In genomic region chr6:146577310-146578109, GRCm38 (mm10) we compare ENCODE assay signal across 8 mouse cellular contexts. TPM values are rescaled to one million over a fixed set of nuclear protein-coding genes. Genes with fewer than 3 reads are reported as not detected.
DNase-seq lines count a peak whose midpoint lies in the region; ATAC-seq and TF ChIP-seq lines count a peak whose summit lies in the region.

Gene Ints13 (minus strand): TSS chr6:146577835.

- peak; percentile 95 for ATAC-seq in heart, embryonic 15.5 days (replicated peaks; ENCODE audit: insufficient number of reproducible peaks, insufficient read depth, low FRiP score, low read depth)
- peak; percentile 92 for ATAC-seq in liver, embryonic 14.5 days (ENCODE audit: insufficient read depth)
- ATAC-seq in neural tube, embryonic 11.5 days (ENCODE audit: insufficient read depth, low FRiP score, low TSS enrichment) = peak; percentile 96
- ATAC-seq in stomach, postnatal 0 days (ENCODE audit: low FRiP score, low TSS enrichment) = peak; percentile 97

- TF ChIP-seq CTCF in liver, embryonic 14.5 days (IDR thresholded peaks at IDR 0.05; ENCODE audit: low read depth) = no peak
- TF ChIP-seq CTCF in stomach, postnatal 0 days (IDR thresholded peaks at IDR 0.05; ENCODE audit: low read depth) = peak; percentile 25

- H3K36me3 ChIP-seq in forebrain, embryonic 10.5 days (replicated peaks) = peaks cover 14% of the 10 kb centered on the region
- peaks cover 2% of the 10 kb centered on the region; the same call in 1 of the 2 replicates for H3K36me3 ChIP-seq in heart, embryonic 15.5 days
- H3K36me3 ChIP-seq in liver, embryonic 14.5 days (replicated peaks; ENCODE audit: control insufficient read depth, insufficient read depth, low read depth) = no peaks in the 10 kb centered on the region; the same call in 1 of the 2 replicates
- no peaks in the 10 kb centered on the region for H3K36me3 ChIP-seq in neural tube, embryonic 11.5 days (ENCODE audit: control insufficient read depth, insufficient read depth, low read length)
- H3K36me3 ChIP-seq in stomach, postnatal 0 days (ENCODE audit: control insufficient read depth, insufficient read depth, low read length) = no peaks in the 10 kb centered on the region

- peak within 1 kb of the TSS; percentile 96 for H3K4me3 ChIP-seq in forebrain, embryonic 10.5 days
- H3K4me3 ChIP-seq in heart, embryonic 15.5 days = peak within 1 kb of the TSS; percentile 84
- H3K4me3 ChIP-seq in liver, embryonic 14.5 days (ENCODE audit: insufficient read depth in 1 of 2, low read depth in 2 of 2, low read length in 2 of 2) = peak within 1 kb of the TSS; percentile 69 to 86
- peak within 1 kb of the TSS; percentile 96 for H3K4me3 ChIP-seq in neural tube, embryonic 11.5 days (ENCODE audit: low read depth, low read length)
- peak within 1 kb of the TSS; percentile 94 for H3K4me3 ChIP-seq in stomach, postnatal 0 days (ENCODE audit: low read depth, low read length)

- H3K27ac ChIP-seq in forebrain, embryonic 10.5 days = peak within 1 kb of the TSS; percentile 98
- H3K27ac ChIP-seq in heart, embryonic 15.5 days = peak within 1 kb of the TSS; percentile 97
- peak within 1 kb of the TSS; percentile 91 for H3K27ac ChIP-seq in liver, embryonic 14.5 days
- H3K27ac ChIP-seq in neural tube, embryonic 11.5 days (ENCODE audit: low read depth, low read length) = peak within 1 kb of the TSS; percentile 93
- peak within 1 kb of the TSS; percentile 99 for H3K27ac ChIP-seq in stomach, postnatal 0 days (replicated peaks)

- 0 out of 2 replicates have a peak, but pooled peaks have one; percentile 65 for TF ChIP-seq EP300 in liver, embryonic 14.5 days (IDR thresholded peaks at IDR 0.05; ENCODE audit: low read depth)
- TF ChIP-seq EP300 in stomach, postnatal 0 days (optimal IDR thresholded peaks at IDR 0.05) = peak; percentile 97

- no peaks in the 10 kb centered on the region for H3K9me3 ChIP-seq in forebrain, embryonic 10.5 days
- H3K9me3 ChIP-seq in heart, embryonic 15.5 days (replicated peaks) = no peaks in the 10 kb centered on the region
- no peaks in the 10 kb centered on the region for H3K9me3 ChIP-seq in liver, embryonic 14.5 days (ENCODE audit: control insufficient read depth, low read length)
- no peaks in the 10 kb centered on the region for H3K9me3 ChIP-seq in neural tube, embryonic 11.5 days (ENCODE audit: control insufficient read depth, low read length)
- no peaks in the 10 kb centered on the region for H3K9me3 ChIP-seq in stomach, postnatal 0 days (ENCODE audit: control insufficient read depth, low read length)

- H3K27me3 ChIP-seq in forebrain, embryonic 10.5 days (ENCODE audit: poor library complexity, severe bottlenecking) = no peaks in the 10 kb centered on the region
- no peaks in the 10 kb centered on the region for H3K27me3 ChIP-seq in heart, embryonic 15.5 days
- H3K27me3 ChIP-seq in liver, embryonic 14.5 days (ENCODE audit: control insufficient read depth, insufficient read depth, low read length) = no peaks in the 10 kb centered on the region
- H3K27me3 ChIP-seq in neural tube, embryonic 11.5 days (ENCODE audit: control insufficient read depth, insufficient read depth, low read length) = no peaks in the 10 kb centered on the region
- no peaks in the 10 kb centered on the region for H3K27me3 ChIP-seq in stomach, postnatal 0 days (ENCODE audit: control insufficient read depth, insufficient read depth, low read length)

- peaks cover 38% of the 10 kb centered on the region for H3K4me1 ChIP-seq in forebrain, embryonic 10.5 days
- peaks cover 24% of the 10 kb centered on the region for H3K4me1 ChIP-seq in heart, embryonic 15.5 days (replicated peaks)
- peaks cover 16 to 27% of the 10 kb centered on the region in 2 experiments for H3K4me1 ChIP-seq in liver, embryonic 14.5 days (replicated peaks; ENCODE audit: control insufficient read depth in 2 of 2, insufficient read depth in 2 of 2, low read length in 1 of 2)
- H3K4me1 ChIP-seq in neural tube, embryonic 11.5 days (ENCODE audit: control insufficient read depth, insufficient read depth, low read length) = peaks cover 3% of the 10 kb centered on the region
- H3K4me1 ChIP-seq in stomach, postnatal 0 days (replicated peaks; ENCODE audit: control insufficient read depth, insufficient read depth) = no peaks in the 10 kb centered on the region

- peak; percentile 96 for DNase-seq in CD8-positive naive resting alpha-beta T cell, adult 2 months (ENCODE audit: low read depth in 2 of 2, low spot score in 2 of 2)
- DNase-seq in c-Kit-positive CD71-negative TER-119-negative erythroid progenitor cells, embryonic 14.5 days (ENCODE audit: low read depth) = peak; percentile 96
- peak; percentile 94 for DNase-seq in forebrain, embryonic 10.5 days (ENCODE audit: extremely low spot score, low spot score)
- peak; percentile 99 for DNase-seq in kidney, postnatal 25 days
- DNase-seq in liver, embryonic 14.5 days (ENCODE audit: low read depth in 3 of 3, low spot score in 3 of 3) = peak; percentile 96 to 97 (median 97)
- DNase-seq in neural tube, embryonic 11.5 days (ENCODE audit: low spot score) = peak; percentile 99
- peak; percentile 98 for DNase-seq in stomach, postnatal 0 days (ENCODE audit: low spot score)

- peak within 1 kb of the TSS; percentile 72 for H3K4me2 ChIP-seq in heart, embryonic 15.5 days
- peak within 1 kb of the TSS; percentile 91 for H3K4me2 ChIP-seq in liver, embryonic 14.5 days (ENCODE audit: low read depth)
- peak within 1 kb of the TSS; percentile 61 for H3K4me2 ChIP-seq in neural tube, embryonic 11.5 days (ENCODE audit: low read depth)
- peak within 1 kb of the TSS; percentile 86 for H3K4me2 ChIP-seq in stomach, postnatal 0 days (replicated peaks; ENCODE audit: low read depth)

- WGBS in forebrain, embryonic 10.5 days = under 1% methylated on average over 77 of the region's 77 CpGs
- under 1% methylated on average over 77 of the region's 77 CpGs for WGBS in heart, embryonic 15.5 days
- WGBS in liver, embryonic 14.5 days (ENCODE audit: insufficient replicate concordance) = under 1% methylated on average over 77 of the region's 77 CpGs
- WGBS in neural tube, embryonic 11.5 days = under 1% methylated on average over 77 of the region's 77 CpGs
- WGBS in stomach, postnatal 0 days = under 1% methylated on average over 75 of the region's 77 CpGs

- H3K9ac ChIP-seq in heart, embryonic 15.5 days = peak within 1 kb of the TSS; percentile 90
- peak within 1 kb of the TSS; percentile 91 for H3K9ac ChIP-seq in liver, embryonic 14.5 days (replicated peaks)
- H3K9ac ChIP-seq in neural tube, embryonic 11.5 days (ENCODE audit: low read length) = peak within 1 kb of the TSS; percentile 85
- peak within 1 kb of the TSS; percentile 97 for H3K9ac ChIP-seq in stomach, postnatal 0 days (ENCODE audit: low read length)

RNA-seq across cellular contexts. Expression of gene Ints13, which starts in this region (rescaled TPM):
- polyA plus RNA-seq in forebrain, embryonic 10.5 days (2016; fragmentation: Nextera tagmentation; extraction: Ambion mirVana) = 92.7 and 94.3 TPM in 2 replicates
- polyA plus RNA-seq in heart, embryonic 15.5 days (2015; fragmentation: Nextera tagmentation; extraction: Ambion mirVana) = 47.0 and 49.4 TPM in 2 replicates
- polyA plus RNA-seq in liver, embryonic 14.5 days (2012; rRNA removed) = 14.7 and 23.2 TPM in 2 replicates
- polyA plus RNA-seq in liver, embryonic 14.5 days (2014; fragmentation: Nextera tagmentation; extraction: Ambion mirVana) = 27.8 and 29.0 TPM in 2 replicates
- 79.3 and 86.6 TPM in 2 replicates for polyA plus RNA-seq in neural tube, embryonic 11.5 days (2014; fragmentation: Nextera tagmentation; extraction: Ambion mirVana)
- 25.2 and 25.8 TPM in 2 replicates for polyA plus RNA-seq in stomach, postnatal 0 days (2015; fragmentation: Nextera tagmentation; extraction: Ambion mirVana)

Comparison
In these comparisons a context has a peak if more than half of its experiments do, and no peak if none do; other contexts are left out.
1. Peak in every context shown above with its lines: DNase-seq, ATAC-seq, H3K4me3 ChIP-seq and H3K27ac ChIP-seq.